Mouse (Mus musculus) cerebellum, adult 2 months (tissue): ENCODE results near the gene Prl4a1. TPM values are rescaled to one million over a fixed set of nuclear protein-coding genes. Genes with fewer than 3 reads are reported as not detected.
"Not testable (repeated sequence)": the region's sequence is repeated elsewhere in the genome, so short reads cannot be mapped to it uniquely, and the experiment has no call there.

ENCODE experiments used
- DNase-seq, 2 experiments: peaks; one replicate each; pipeline ENCODE4 v3.0.0; 2021
- H3K27ac ChIP-seq: fragments of 200-500 bp; 2 replicates; pipeline ENCODE4 v1.5.1; 2012; ENCODE audit warnings: low read length, control low read depth, inconsistent platforms; ENCODE audit not compliant: insufficient read depth
- H3K27me3 ChIP-seq: fragments of 200-500 bp; 2 replicates; pipeline ENCODE4 v1.6.1; 2012; ENCODE audit warnings: inconsistent platforms, mild to moderate bottlenecking, low read length, moderate library complexity; ENCODE audit not compliant: control insufficient read depth, insufficient read depth
- H3K4me1 ChIP-seq: fragments of 200-500 bp; 2 replicates; pipeline ENCODE4 v1.6.1; 2011; ENCODE audit warnings: low read length; ENCODE audit not compliant: control insufficient read depth, insufficient read depth
- H3K4me3 ChIP-seq: fragments of 200-500 bp; replicated peaks from 2 replicates; pipeline ENCODE3; 2011; ENCODE audit warnings: mild to moderate bottlenecking, low read depth, low read length, control low read depth; ENCODE audit not compliant: insufficient read depth
- CTCF ChIP-seq: fragments of 200-500 bp; IDR thresholded peaks from 2 replicates; pipeline ENCODE4 v1.5.1; 2011; ENCODE audit warnings: low read depth, mild to moderate bottlenecking, control low read depth, low read length, moderate library complexity, borderline replicate concordance; ENCODE audit not compliant: insufficient read depth
- POLR2A ChIP-seq: fragments of 200-500 bp; IDR thresholded peaks from 2 replicates; pipeline ENCODE4 v1.6.1; 2011; ENCODE audit warnings: low read length, control low read depth, borderline replicate concordance; ENCODE audit not compliant: insufficient read depth
- WGBS: fragments of 180-500 bp; shearing (Covaris S2); methylation state at CpG from one replicate; pipeline ENCODE4 v1.1.7; 2018; 5-methylcytosine and 5-hydroxymethylcytosine counted together
- polyA plus RNA-seq: library from polyadenylated mRNA; depleted of rRNA; stranded (reverse); fragments of >200 nt; gene quantifications from 2 replicates; pipeline ENCODE4 v1.2.3, GENCODE M21; 2012; rRNA removed

Gene Prl4a1
- polyA plus RNA-seq, result not detected in 2 replicates

- Histone ChIP-seq H3K27me3 (no peaks in the 10 kb centered on the region), H3K4me1 (no peaks in the 10 kb centered on the region), H3K27ac (no peak within 1 kb of the TSS), H3K4me3 (no peak within 1 kb of the TSS)
- no peak for DNase-seq
- no peak for TF ChIP-seq POLR2A
- TF ChIP-seq CTCF, result no peak
- 93% methylated on average over 3 of the region's 3 CpGs for WGBS
Measured at GRCm38 (mm10) chr13:28015912-28016311, at the start of gene Prl4a1. TSS of gene Prl4a1 (plus strand) at chr13:28016212.

GRCm38 (mm10) chr13:27972931-27973330 is 43.1 kb upstream of the Prl4a1 start:
- TF ChIP-seq CTCF (no peak), POLR2A (no peak)
- DNase-seq, result no peak
- Histone ChIP-seq H3K4me1 (no peaks in the 10 kb centered on the region), H3K27ac (no peak overlapping the region), H3K27me3 (no peaks in the 10 kb centered on the region), H3K4me3 (no peak overlapping the region)
- 23% methylated on average over 1 of the region's 1 CpGs for WGBS

GRCm38 (mm10) chr13:27974281-27974680 is 41.7 kb upstream of the Prl4a1 start:
- 79% methylated on average over 2 of the region's 2 CpGs for WGBS

GRCm38 (mm10) chr13:27977646-27978045 is 38.4 kb upstream of the Prl4a1 start:
- no peak for TF ChIP-seq POLR2A
- no peak for TF ChIP-seq CTCF
- WGBS, result 66% methylated on average over 2 of the region's 2 CpGs
- no peak overlapping the region for H3K27ac ChIP-seq
- DNase-seq, result no peak
- H3K4me3 ChIP-seq, result no peak overlapping the region
- H3K27me3 ChIP-seq, result no peaks in the 10 kb centered on the region
- H3K4me1 ChIP-seq, result no peaks in the 10 kb centered on the region

More at GRCm38 (mm10) chr13:27974281-27974680, 41.7 kb upstream of the Prl4a1 start:
- DNase-seq, H3K4me3 ChIP-seq, H3K27ac ChIP-seq, H3K4me1 ChIP-seq, H3K27me3 ChIP-seq: not testable (repeated sequence)

- not testable (repeated sequence) for H3K4me3 ChIP-seq, H3K4me1 ChIP-seq, H3K27me3 ChIP-seq, DNase-seq, H3K27ac ChIP-seq
- 72% methylated on average over 3 of the region's 3 CpGs for WGBS
Measured at GRCm38 (mm10) chr13:27996557-27996956, 19.5 kb upstream of the Prl4a1 start.

- no peak overlapping the region for H3K27ac ChIP-seq
- no peaks in the 10 kb centered on the region for H3K27me3 ChIP-seq
- H3K4me1 ChIP-seq, result no peaks in the 10 kb centered on the region
- TF ChIP-seq CTCF (no peak), POLR2A (no peak)
- no peak for DNase-seq
- H3K4me3 ChIP-seq, result no peak overlapping the region
Measured at GRCm38 (mm10) chr13:28029330-28029729, 13.3 kb downstream of the Prl4a1 start.

GRCm38 (mm10) chr13:28069315-28069714 is 53.3 kb downstream of the Prl4a1 start:
- H3K27ac ChIP-seq, result no peak overlapping the region
- no peak for TF ChIP-seq CTCF
- TF ChIP-seq POLR2A, result no peak
- 92% methylated on average over 3 of the region's 3 CpGs for WGBS
- no peaks in the 10 kb centered on the region for H3K27me3 ChIP-seq
- no peaks in the 10 kb centered on the region for H3K4me1 ChIP-seq
- no peak for DNase-seq
- no peak overlapping the region for H3K4me3 ChIP-seq

Other genes starting within 250 kb of the Prl4a1 start
- not detected in 2 replicates for gene Prl7c1, start 235.4 kb upstream of the Prl4a1 start, polyA plus RNA-seq
- not detected in 2 replicates for gene Prl2a1, start 214.6 kb upstream of the Prl4a1 start, polyA plus RNA-seq
- gene Prl2c1, start 166.9 kb upstream of the Prl4a1 start, polyA plus RNA-seq, result not detected in 2 replicates
- not detected in 2 replicates for gene Prl5a1, start 126.3 kb downstream of the Prl4a1 start, polyA plus RNA-seq
- 1.3 and 2.3 TPM in 2 replicates for gene Gm11361, start 241.3 kb downstream of the Prl4a1 start, polyA plus RNA-seq